Mouse (Mus musculus) spleen, adult 2 months (tissue): ENCODE measurements around the gene Usp53.

Source experiments
- CTCF ChIP-seq: fragments of 200-500 bp; IDR thresholded peaks from 2 replicates; pipeline ENCODE4 v1.5.1; 2011; ENCODE audit warnings: mild to moderate bottlenecking, inconsistent platforms; ENCODE audit not compliant: insufficient read depth, insufficient read length, insufficient replicate concordance; ENCODE audit errors: extremely low read depth
- POLR2A ChIP-seq: fragments of 200-500 bp; IDR thresholded peaks from 2 replicates; pipeline ENCODE4 v1.6.1; 2011; ENCODE audit warnings: low read depth, low read length, inconsistent platforms

- TF ChIP-seq CTCF (no peak), POLR2A (no peak)
These were observed 1.1 kb upstream of the Usp53 start for GRCm38 (mm10) chr3:122985183-122985944.
